Mouse (Mus musculus): Measurements from ENCODE around the gene Gpnmb. TPM values are rescaled to one million over a fixed set of nuclear protein-coding genes. Genes with fewer than 3 reads are reported as not detected.

Gpnmb gene
- polyA plus RNA-seq (2015; fragmentation: Nextera tagmentation; extraction: Ambion mirVana) = 0.52 and 0.64 TPM in 2 replicates

DNA sequence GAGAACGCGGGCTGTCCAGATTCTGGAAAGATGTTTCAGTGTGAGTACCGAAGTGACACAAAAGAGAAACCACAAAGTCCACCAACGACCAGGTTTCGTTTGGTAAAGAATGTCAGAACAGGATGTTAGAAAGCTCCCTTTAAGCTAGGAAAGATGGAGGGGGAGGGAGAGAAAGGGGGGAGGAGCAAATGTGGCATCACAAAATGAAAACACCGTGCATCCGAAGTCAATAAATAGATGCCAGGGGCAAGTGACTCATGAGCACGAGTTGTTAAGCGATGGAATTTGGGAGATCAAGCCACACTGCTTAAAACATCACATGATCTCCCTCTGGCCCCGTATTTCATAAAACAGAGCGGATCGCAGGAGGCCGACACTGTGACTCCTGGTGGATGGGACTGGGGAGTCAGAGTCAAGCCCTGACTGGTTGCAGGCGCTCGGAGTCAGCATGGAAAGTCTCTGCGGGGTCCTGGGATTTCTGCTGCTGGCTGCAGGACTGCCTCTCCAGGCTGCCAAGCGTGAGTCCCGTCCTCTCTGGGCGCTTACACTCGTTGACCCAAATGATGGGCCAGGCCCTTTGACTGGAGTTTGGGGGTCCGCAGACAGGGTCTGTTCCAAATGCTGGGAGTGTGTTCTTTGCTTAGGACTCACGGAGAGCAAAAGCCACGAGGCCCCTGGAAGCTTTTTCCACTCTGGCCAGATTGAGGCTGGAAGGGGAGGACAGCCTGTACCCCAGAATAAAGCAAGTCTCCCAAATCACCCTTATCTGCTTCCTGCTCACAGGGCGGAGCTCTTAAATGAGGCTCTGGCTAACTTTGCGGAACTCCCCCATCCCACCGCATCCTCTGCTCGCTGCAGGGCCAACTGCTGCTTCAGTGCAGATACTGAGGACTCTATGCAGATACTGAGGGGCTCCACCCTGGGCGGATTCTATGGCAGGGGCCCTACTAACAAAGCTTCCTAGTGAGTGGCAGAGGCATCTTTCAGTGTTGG is at the start of gene Gpnmb:
TSS of gene Gpnmb (plus strand) at position 272 of the 993 bp plus-strand sequence.
- Histone ChIP-seq H3K9me3 (replicated peaks) (no peaks in the 10 kb centered on the region), H3K27ac (replicated peaks) (no peak within 1 kb of the TSS), H3K27me3 (peaks cover 20% of the 10 kb centered on the region), H3K4me1 (replicated peaks) (0 out of 2 replicates have a peak, but pooled peaks cover 8% of the 10 kb centered on the region), H3K4me3 (replicated peaks) (peak within 1 kb of the TSS; percentile 5; the same call in 1 of the 2 replicates), H3K36me3 (replicated peaks) (no peaks in the 10 kb centered on the region), H3K9ac (no peak within 1 kb of the TSS), H3K4me2 (peak within 1 kb of the TSS; percentile 42)
- no peak for ATAC-seq (ENCODE audit: insufficient read depth)
- WGBS (ENCODE audit: insufficient replicate concordance) = 24% methylated on average over 28 of the region's 28 CpGs

DNA sequence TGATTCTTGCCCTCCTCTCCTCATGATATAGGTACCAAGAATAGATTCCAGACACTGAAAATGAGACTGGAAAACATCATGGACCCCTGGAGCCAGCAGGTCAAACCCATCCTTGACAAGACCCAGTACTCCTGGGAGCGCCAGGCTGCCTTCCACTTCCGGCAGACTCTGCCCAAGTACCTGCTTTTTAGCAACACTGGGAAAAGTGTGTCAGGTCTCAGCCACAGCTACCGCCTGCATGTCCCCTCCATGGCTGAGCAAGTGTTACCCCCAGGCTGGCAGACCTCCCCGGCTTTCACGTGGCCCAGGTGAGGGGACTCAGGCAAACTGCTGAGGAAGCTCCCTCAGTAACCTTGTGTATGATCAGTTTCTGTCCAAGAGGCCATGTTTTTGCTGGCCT is 46.4 kb upstream of the Gpnmb start:
- ATAC-seq (ENCODE audit: insufficient read depth) = no peak
- H3K4me2 ChIP-seq = no peak overlapping the region
- no peak overlapping the region for H3K9ac ChIP-seq
- H3K27ac ChIP-seq (replicated peaks) = no peak overlapping the region
- 78% methylated on average over 5 of the region's 5 CpGs for WGBS (ENCODE audit: insufficient replicate concordance)
- no peaks in the 10 kb centered on the region for H3K36me3 ChIP-seq (replicated peaks)
- no peak overlapping the region for H3K4me3 ChIP-seq (replicated peaks)
- H3K27me3 ChIP-seq = no peaks in the 10 kb centered on the region
- no peaks in the 10 kb centered on the region for H3K4me1 ChIP-seq (replicated peaks)
- no peaks in the 10 kb centered on the region for H3K9me3 ChIP-seq (replicated peaks)

DNA sequence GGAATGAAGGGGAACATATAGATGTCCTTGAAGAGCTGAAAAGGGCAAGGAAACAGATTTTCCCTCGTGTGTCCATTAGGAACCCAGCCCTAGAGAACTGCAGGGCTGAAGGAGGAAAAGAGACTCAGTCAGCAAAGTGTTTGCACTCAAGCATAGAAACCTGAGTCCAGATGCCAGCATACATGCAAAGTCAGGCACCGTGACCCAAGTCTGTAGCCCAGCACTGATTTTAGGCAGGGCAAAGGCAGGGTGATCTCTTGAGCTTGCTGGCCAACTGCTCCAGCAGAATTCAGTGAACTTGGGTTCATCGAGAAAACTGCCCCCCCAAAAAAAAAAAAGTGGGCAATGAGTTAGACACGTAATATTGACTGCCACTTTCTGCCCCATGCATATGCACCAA is 44.4 kb upstream of the Gpnmb start:
- no peaks in the 10 kb centered on the region for H3K9me3 ChIP-seq (replicated peaks)
- no peak overlapping the region for H3K27ac ChIP-seq (replicated peaks)
- ATAC-seq (ENCODE audit: insufficient read depth) = no peak
- H3K4me3 ChIP-seq (replicated peaks) = no peak overlapping the region
- no peaks in the 10 kb centered on the region for H3K4me1 ChIP-seq (replicated peaks)
- H3K4me2 ChIP-seq = no peak overlapping the region
- no peak overlapping the region for H3K9ac ChIP-seq
- H3K27me3 ChIP-seq = no peaks in the 10 kb centered on the region
- no peaks in the 10 kb centered on the region for H3K36me3 ChIP-seq (replicated peaks)
- WGBS (ENCODE audit: insufficient replicate concordance) = 52% methylated on average over 4 of the region's 4 CpGs

DNA sequence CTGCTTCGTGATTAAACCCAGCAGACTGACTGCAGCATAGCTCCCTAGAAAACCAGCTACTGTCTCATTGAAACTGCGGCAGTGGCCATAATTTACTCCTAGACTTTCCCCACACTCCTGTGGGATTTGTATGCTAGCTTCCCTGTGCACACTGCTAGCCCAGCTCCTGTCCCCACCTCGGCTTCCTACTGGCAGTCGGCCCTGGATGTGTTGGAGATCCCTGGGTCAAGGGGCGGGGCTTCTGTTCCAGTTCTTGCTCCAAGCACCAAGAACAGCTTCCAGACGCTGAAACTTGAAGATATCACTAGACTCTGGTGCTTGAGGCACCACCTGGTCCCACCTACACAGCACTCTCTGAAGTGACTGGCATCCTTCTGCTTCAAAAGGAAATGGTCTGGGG is 38.2 kb upstream of the Gpnmb start:
- H3K27me3 ChIP-seq = no peaks in the 10 kb centered on the region
- no peak overlapping the region for H3K4me2 ChIP-seq
- no peaks in the 10 kb centered on the region for H3K4me1 ChIP-seq (replicated peaks)
- no peaks in the 10 kb centered on the region for H3K9me3 ChIP-seq (replicated peaks)
- no peak overlapping the region for H3K9ac ChIP-seq
- no peak overlapping the region for H3K27ac ChIP-seq (replicated peaks)
- H3K36me3 ChIP-seq (replicated peaks) = no peaks in the 10 kb centered on the region
- ATAC-seq (ENCODE audit: insufficient read depth) = no peak
- H3K4me3 ChIP-seq (replicated peaks) = no peak overlapping the region
- 59% methylated on average over 6 of the region's 6 CpGs for WGBS (ENCODE audit: insufficient replicate concordance)

DNA sequence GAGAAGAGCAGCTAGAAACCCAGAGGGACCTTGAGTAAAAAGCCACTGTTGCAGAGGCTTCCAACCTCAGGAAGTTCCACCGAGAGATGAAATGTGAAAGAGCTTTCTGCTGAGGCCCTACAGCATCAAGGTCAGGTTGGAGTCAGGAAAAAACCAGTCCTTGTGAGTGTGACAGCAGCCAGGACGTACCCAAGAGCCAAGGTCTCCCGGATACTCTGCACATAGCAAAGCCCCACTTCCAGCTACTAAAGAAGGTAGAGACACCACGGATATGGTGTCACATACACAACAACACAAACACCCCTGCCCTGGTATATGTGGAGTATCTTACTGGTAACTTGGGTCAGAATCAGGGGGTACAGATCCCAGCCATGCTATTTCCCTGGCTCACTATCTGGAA is 37.5 kb upstream of the Gpnmb start:
- ATAC-seq (ENCODE audit: insufficient read depth) = no peak
- Histone ChIP-seq H3K27me3 (no peaks in the 10 kb centered on the region), H3K9ac (no peak overlapping the region), H3K4me1 (replicated peaks) (no peaks in the 10 kb centered on the region), H3K27ac (replicated peaks) (no peak overlapping the region), H3K4me2 (no peak overlapping the region), H3K4me3 (replicated peaks) (no peak overlapping the region), H3K9me3 (replicated peaks) (no peaks in the 10 kb centered on the region), H3K36me3 (replicated peaks) (no peaks in the 10 kb centered on the region)
- WGBS (ENCODE audit: insufficient replicate concordance) = 60% methylated on average over 4 of the region's 4 CpGs

DNA sequence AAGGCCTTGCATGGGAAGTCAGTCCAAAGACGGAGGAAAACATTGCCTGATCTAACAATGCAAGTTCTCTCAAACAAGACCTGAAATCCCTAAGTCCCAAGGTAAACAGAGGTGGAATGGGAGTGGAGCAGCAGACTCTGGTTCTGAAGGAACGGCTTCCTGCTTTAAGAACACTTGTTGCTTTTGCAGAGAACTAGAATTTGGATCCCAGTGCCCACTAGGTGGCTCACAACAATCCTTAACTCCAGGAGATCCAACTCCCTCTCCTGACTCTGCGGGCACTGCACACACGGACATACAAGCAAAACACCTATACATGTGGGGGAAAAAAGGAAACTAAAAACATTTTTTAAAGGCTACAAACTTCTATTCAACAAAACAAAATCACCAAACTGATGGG is 33.0 kb upstream of the Gpnmb start:
- 40% methylated on average over 4 of the region's 4 CpGs for WGBS (ENCODE audit: insufficient replicate concordance)
- H3K4me3 ChIP-seq (replicated peaks) = no peak overlapping the region
- no peaks in the 10 kb centered on the region for H3K27me3 ChIP-seq
- no peaks in the 10 kb centered on the region for H3K9me3 ChIP-seq (replicated peaks)
- ATAC-seq (ENCODE audit: insufficient read depth) = no peak
- H3K36me3 ChIP-seq (replicated peaks) = no peaks in the 10 kb centered on the region
- H3K4me1 ChIP-seq (replicated peaks) = peaks cover 4% of the 10 kb centered on the region
- H3K4me2 ChIP-seq = no peak overlapping the region
- no peak overlapping the region for H3K27ac ChIP-seq (replicated peaks)
- H3K9ac ChIP-seq = no peak overlapping the region

DNA sequence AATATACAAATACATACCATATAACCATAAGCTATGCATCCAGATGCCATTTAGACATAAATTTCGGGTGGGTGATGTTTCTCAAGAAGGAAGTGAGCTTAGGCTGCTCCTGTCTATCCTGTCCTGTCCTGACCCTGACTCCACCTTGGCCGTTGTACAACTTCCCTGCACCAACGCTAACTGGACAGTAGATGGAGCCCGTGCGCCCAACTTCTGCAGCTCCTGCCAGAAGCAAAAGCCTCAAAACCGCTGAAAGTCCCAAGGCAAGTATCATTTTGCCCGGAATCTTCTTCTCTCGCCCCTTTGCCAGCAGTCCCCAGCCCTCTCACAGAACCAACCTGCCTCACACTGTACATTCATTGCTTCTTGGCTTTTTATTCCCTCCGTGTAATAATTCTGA is 28.4 kb upstream of the Gpnmb start:
- Histone ChIP-seq H3K36me3 (replicated peaks) (no peaks in the 10 kb centered on the region), H3K4me1 (replicated peaks) (peaks cover 8% of the 10 kb centered on the region), H3K9ac (no peak overlapping the region), H3K4me2 (peak overlapping the region; percentile 48), H3K27ac (replicated peaks) (no peak overlapping the region), H3K9me3 (replicated peaks) (no peaks in the 10 kb centered on the region), H3K27me3 (no peaks in the 10 kb centered on the region), H3K4me3 (replicated peaks) (peak overlapping the region; percentile 22; the same call in 1 of the 2 replicates)
- no peak for ATAC-seq (ENCODE audit: insufficient read depth)
- 2% methylated on average over 9 of the region's 9 CpGs for WGBS (ENCODE audit: insufficient replicate concordance)

DNA sequence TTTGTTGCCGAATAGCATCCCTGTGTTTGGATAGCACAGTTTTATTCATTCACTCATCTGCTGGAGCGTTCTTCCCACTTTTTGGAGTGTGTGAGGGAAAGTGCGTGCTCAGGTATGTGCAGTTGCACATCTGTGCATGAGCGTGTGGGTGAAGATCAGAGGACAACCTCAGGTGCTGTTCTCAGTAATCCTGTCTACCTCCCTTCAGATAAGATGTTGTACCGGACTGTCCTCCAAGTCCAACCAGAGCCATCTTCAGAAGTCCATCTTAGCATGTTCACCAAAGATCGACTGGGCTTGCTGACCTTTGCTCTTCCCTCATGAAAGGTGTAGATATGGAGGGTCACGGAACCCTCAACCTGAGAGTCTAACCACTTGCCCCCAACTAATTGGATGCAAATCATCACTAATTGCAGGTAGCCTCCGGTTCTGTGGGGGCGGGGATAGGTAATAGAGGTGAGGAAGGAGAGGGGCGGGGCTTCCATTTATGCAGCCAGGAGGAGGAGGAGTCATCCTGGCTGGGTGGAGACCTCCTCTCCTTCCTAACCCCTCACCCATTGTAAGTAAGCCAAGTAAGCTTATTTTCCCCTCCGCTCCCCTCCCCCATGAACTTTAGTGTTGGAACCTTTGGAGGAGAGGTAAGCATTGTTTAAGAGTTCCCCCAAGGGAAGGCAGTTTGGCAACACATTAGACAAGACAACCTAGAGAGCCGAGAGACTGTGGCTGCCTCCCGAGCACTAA is 27.8 kb upstream of the Gpnmb start:
- no peak overlapping the region for H3K27ac ChIP-seq (replicated peaks)
- H3K36me3 ChIP-seq (replicated peaks) = no peaks in the 10 kb centered on the region
- 27% methylated on average over 13 of the region's 13 CpGs for WGBS (ENCODE audit: insufficient replicate concordance)
- peak overlapping the region; percentile 22; the same call in 1 of the 2 replicates for H3K4me3 ChIP-seq (replicated peaks)
- ATAC-seq (ENCODE audit: insufficient read depth) = no peak
- peaks cover 8% of the 10 kb centered on the region for H3K4me1 ChIP-seq (replicated peaks)
- no peak overlapping the region for H3K9ac ChIP-seq
- no peaks in the 10 kb centered on the region for H3K27me3 ChIP-seq
- H3K4me2 ChIP-seq = peak overlapping the region; percentile 48
- H3K9me3 ChIP-seq (replicated peaks) = no peaks in the 10 kb centered on the region

DNA sequence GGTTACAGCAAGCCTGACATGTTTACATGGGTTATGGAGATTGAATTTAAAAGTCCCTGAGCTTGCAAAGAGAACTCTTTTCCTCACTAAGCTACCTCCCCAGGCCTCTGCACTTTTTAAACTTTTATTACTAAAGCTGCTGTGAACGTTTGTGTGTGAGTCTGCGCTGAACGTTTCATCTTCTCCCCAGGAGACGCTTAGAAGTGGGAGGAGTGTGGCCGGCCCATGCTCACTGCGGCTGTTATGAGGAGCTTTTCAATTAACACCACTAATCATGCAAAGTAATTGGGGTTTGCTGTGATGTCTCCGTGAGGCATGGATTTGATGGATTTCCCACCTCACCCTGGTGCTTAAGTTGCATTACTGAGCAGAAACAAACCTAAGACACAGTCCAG is 27.2 kb upstream of the Gpnmb start:
- Histone ChIP-seq H3K27me3 (no peaks in the 10 kb centered on the region), H3K27ac (replicated peaks) (no peak overlapping the region), H3K9ac (no peak overlapping the region), H3K9me3 (replicated peaks) (no peaks in the 10 kb centered on the region), H3K4me3 (replicated peaks) (no peak overlapping the region), H3K4me2 (0 out of 2 replicates have a peak overlapping the region, but pooled peaks have one; percentile 48), H3K36me3 (replicated peaks) (no peaks in the 10 kb centered on the region), H3K4me1 (replicated peaks) (peaks cover 8% of the 10 kb centered on the region)
- ATAC-seq (ENCODE audit: insufficient read depth) = no peak
- 54% methylated on average over 7 of the region's 7 CpGs for WGBS (ENCODE audit: insufficient replicate concordance)

DNA sequence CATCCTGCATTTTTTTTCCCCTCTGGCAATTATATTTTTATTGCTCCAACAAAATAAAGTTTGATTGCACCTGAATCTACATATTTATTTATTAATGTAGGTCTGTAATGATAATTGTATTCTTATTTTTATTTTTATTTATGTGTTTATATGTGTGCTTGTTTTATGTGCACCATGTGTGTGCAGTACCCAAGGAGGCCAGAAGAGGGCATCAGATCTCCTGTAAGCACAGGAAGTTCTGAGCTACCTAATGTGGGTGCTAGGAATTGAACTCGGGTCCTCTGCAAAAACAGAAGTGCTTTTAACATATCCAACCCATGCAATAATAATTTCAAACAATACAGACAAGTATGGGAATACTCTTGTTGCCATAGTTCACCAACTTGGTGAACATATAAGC is 26.7 kb upstream of the Gpnmb start:
- Histone ChIP-seq H3K9ac (no peak overlapping the region), H3K9me3 (replicated peaks) (no peaks in the 10 kb centered on the region), H3K4me2 (no peak overlapping the region), H3K4me3 (replicated peaks) (no peak overlapping the region), H3K4me1 (replicated peaks) (peaks cover 8% of the 10 kb centered on the region), H3K36me3 (replicated peaks) (no peaks in the 10 kb centered on the region), H3K27ac (replicated peaks) (no peak overlapping the region), H3K27me3 (no peaks in the 10 kb centered on the region)
- WGBS (ENCODE audit: insufficient replicate concordance) = 48% methylated on average over 1 of the region's 1 CpGs
- no peak for ATAC-seq (ENCODE audit: insufficient read depth)

DNA sequence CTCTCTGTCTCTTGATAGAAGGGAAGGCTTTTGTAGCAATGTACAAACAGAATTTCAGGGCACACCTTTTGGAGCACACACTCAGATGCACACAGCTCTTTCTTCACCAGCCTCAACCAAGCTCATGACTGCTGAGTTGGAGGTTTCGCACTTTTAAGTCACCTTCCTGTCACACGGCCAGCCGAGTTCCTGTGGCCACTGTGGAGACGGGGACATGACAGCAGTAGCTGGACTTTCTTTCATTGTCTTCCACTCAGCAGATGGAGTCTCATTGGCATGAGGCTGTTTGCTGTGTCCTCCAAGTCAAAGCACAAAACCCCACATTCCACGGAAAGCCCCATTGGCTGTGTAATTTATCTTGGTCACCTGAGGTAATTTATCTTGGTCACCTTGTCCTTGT is 25.2 kb upstream of the Gpnmb start:
- Histone ChIP-seq H3K9ac (no peak overlapping the region), H3K36me3 (replicated peaks) (no peaks in the 10 kb centered on the region), H3K4me3 (replicated peaks) (no peak overlapping the region), H3K4me2 (no peak overlapping the region), H3K9me3 (replicated peaks) (no peaks in the 10 kb centered on the region), H3K27ac (replicated peaks) (no peak overlapping the region), H3K4me1 (replicated peaks) (peaks cover 8% of the 10 kb centered on the region), H3K27me3 (no peaks in the 10 kb centered on the region)
- ATAC-seq (ENCODE audit: insufficient read depth) = no peak
- WGBS (ENCODE audit: insufficient replicate concordance) = 36% methylated on average over 5 of the region's 5 CpGs
